Mouse (Mus musculus) megakaryocyte, embryonic 14.5 days (primary cell): Measurements from ENCODE around the gene Eme1. TPM values are rescaled to one million over a fixed set of nuclear protein-coding genes. Genes with fewer than 3 reads are reported as not detected.

Experiments used
- H3K27me3 ChIP-seq: replicated peaks from 2 replicates; pipeline ENCODE3; 2012; ENCODE audit warnings: inconsistent platforms
- H3K36me3 ChIP-seq: replicated peaks from 2 replicates; pipeline ENCODE3; 2012; ENCODE audit warnings: low read length, inconsistent platforms, mixed read lengths
- H3K4me1 ChIP-seq: 2 replicates; pipeline ENCODE4 v1.6.1; 2012; ENCODE audit warnings: inconsistent platforms
- H3K4me3 ChIP-seq: replicated peaks from 2 replicates; pipeline ENCODE3; 2012; ENCODE audit warnings: moderate library complexity, mild to moderate bottlenecking, inconsistent platforms
- H3K9me3 ChIP-seq: 2 replicates; pipeline ENCODE4 v1.6.1; 2012; ENCODE audit warnings: inconsistent platforms
- FLI1 ChIP-seq: IDR thresholded peaks from 2 replicates; pipeline ENCODE4 v1.6.1; 2012; ENCODE audit warnings: low read length, inconsistent platforms, mixed read lengths
- GATA1 ChIP-seq: IDR thresholded peaks from 3 replicates; pipeline ENCODE4 v1.6.1; 2012; ENCODE audit warnings: mixed read lengths, low read length, inconsistent platforms, borderline replicate concordance
- polyA plus RNA-seq: library from polyadenylated mRNA; stranded (reverse); fragments of >175 nt; gene quantifications from 2 replicates; pipeline ENCODE4 v1.2.3, GENCODE M21; 2012; ENCODE audit warnings: low replicate concordance; ENCODE audit not compliant: insufficient read depth

Eme1 gene
- polyA plus RNA-seq, 1 experiment: 6.0 TPM

GRCm38 (mm10) chr11:94622162-94622561 is 31.6 kb downstream of the Eme1 start:
- peaks cover 5% of the 10 kb centered on the region for H3K27me3 ChIP-seq
- TF ChIP-seq GATA1 (no peak), FLI1 (no peak)
- H3K9me3 ChIP-seq: peaks cover 9% of the 10 kb centered on the region
- H3K36me3 ChIP-seq: no peaks in the 10 kb centered on the region
- H3K4me1 ChIP-seq: peaks cover 22% of the 10 kb centered on the region
- H3K4me3 ChIP-seq: peak overlapping the region; percentile 85

- peaks cover 12% of the 10 kb centered on the region for H3K9me3 ChIP-seq
- peaks cover 22% of the 10 kb centered on the region for H3K4me1 ChIP-seq
- no peak overlapping the region for H3K4me3 ChIP-seq
- peaks cover 7% of the 10 kb centered on the region for H3K27me3 ChIP-seq
- H3K36me3 ChIP-seq: no peaks in the 10 kb centered on the region
- TF ChIP-seq GATA1: no peak
- TF ChIP-seq FLI1: no peak
These were observed 32.3 kb downstream of the Eme1 start for GRCm38 (mm10) chr11:94621458-94621852.

GRCm38 (mm10) chr11:94620766-94621457 is 32.9 kb downstream of the Eme1 start:
- peaks cover 10% of the 10 kb centered on the region for H3K27me3 ChIP-seq
- H3K4me1 ChIP-seq: peaks cover 22% of the 10 kb centered on the region
- no peaks in the 10 kb centered on the region for H3K36me3 ChIP-seq
- TF ChIP-seq FLI1 (no peak), GATA1 (no peak)
- H3K9me3 ChIP-seq: peaks cover 16% of the 10 kb centered on the region
- no peak overlapping the region for H3K4me3 ChIP-seq

GRCm38 (mm10) chr11:94617646-94618045 is 36.1 kb downstream of the Eme1 start:
- Histone ChIP-seq H3K36me3 (no peaks in the 10 kb centered on the region), H3K4me1 (peaks cover 34% of the 10 kb centered on the region), H3K4me3 (no peak overlapping the region), H3K9me3 (peaks cover 19% of the 10 kb centered on the region), H3K27me3 (peaks cover 19% of the 10 kb centered on the region)
- TF ChIP-seq FLI1: no peak
- TF ChIP-seq GATA1: no peak

GRCm38 (mm10) chr11:94615494-94615893 is 38.3 kb downstream of the Eme1 start:
- no peak overlapping the region for H3K4me3 ChIP-seq
- peaks cover 22% of the 10 kb centered on the region for H3K4me1 ChIP-seq
- TF ChIP-seq FLI1: no peak
- TF ChIP-seq GATA1: no peak
- H3K9me3 ChIP-seq: peaks cover 19% of the 10 kb centered on the region
- no peaks in the 10 kb centered on the region for H3K36me3 ChIP-seq
- peaks cover 19% of the 10 kb centered on the region for H3K27me3 ChIP-seq

GRCm38 (mm10) chr11:94614603-94615002 is 39.2 kb downstream of the Eme1 start:
- no peak for TF ChIP-seq GATA1
- peaks cover 26% of the 10 kb centered on the region for H3K4me1 ChIP-seq

GRCm38 (mm10) chr11:94610744-94611740 is 42.7 kb downstream of the Eme1 start:
- H3K27me3 ChIP-seq: peaks cover 12% of the 10 kb centered on the region
- TF ChIP-seq GATA1 (no peak), FLI1 (no peak)
- H3K9me3 ChIP-seq: peaks cover 4% of the 10 kb centered on the region
- no peaks in the 10 kb centered on the region for H3K36me3 ChIP-seq
- H3K4me3 ChIP-seq: peak overlapping the region; percentile 18
- H3K4me1 ChIP-seq: peaks cover 26% of the 10 kb centered on the region

More at GRCm38 (mm10) chr11:94614603-94615002, 39.2 kb downstream of the Eme1 start:
- Histone ChIP-seq H3K4me3 (no peak overlapping the region), H3K9me3 (peaks cover 19% of the 10 kb centered on the region), H3K27me3 (peaks cover 19% of the 10 kb centered on the region), H3K36me3 (no peaks in the 10 kb centered on the region)

- H3K9me3 ChIP-seq: no peaks in the 10 kb centered on the region
- H3K27me3 ChIP-seq: peaks cover 6% of the 10 kb centered on the region
- H3K4me1 ChIP-seq: peaks cover 34% of the 10 kb centered on the region
- no peak for TF ChIP-seq FLI1
- TF ChIP-seq GATA1: no peak
- no peaks in the 10 kb centered on the region for H3K36me3 ChIP-seq
- H3K4me3 ChIP-seq: peak overlapping the region; percentile 92
These were observed 51.3 kb downstream of the Eme1 start for GRCm38 (mm10) chr11:94602356-94602955.

GRCm38 (mm10) chr11:94601321-94602281 is 52.2 kb downstream of the Eme1 start, which contains the start of gene Acsf2:
Gene Acsf2 (minus strand): TSS chr11:94601871.
- Histone ChIP-seq H3K9me3 (no peaks in the 10 kb centered on the region), H3K27me3 (peaks cover 6% of the 10 kb centered on the region), H3K4me3 (peak within 1 kb of the TSS; percentile 92), H3K4me1 (peaks cover 43% of the 10 kb centered on the region), H3K36me3 (no peaks in the 10 kb centered on the region)
- TF ChIP-seq GATA1: no peak
- TF ChIP-seq FLI1: no peak
